Mouse (Mus musculus) hindbrain, embryonic 12.5 days (tissue): Measurements from ENCODE around the gene Ankdd1a. TPM values are rescaled to one million over a fixed set of nuclear protein-coding genes. Genes with fewer than 3 reads are reported as not detected.
A peak's percentile ranks its signal among the peaks of the same experiment; 100 is the strongest.

Experiments used
- ATAC-seq: fragments of 200-750 bp; cut with Nextera tagmentation; 2 replicates; pipeline ENCODE4 v1.8.0; 2017; ENCODE audit warnings: moderate TSS enrichment; ENCODE audit not compliant: low FRiP score
- H3K27ac ChIP-seq: fragments of 300-500 bp; sonication (generic); 2 replicates; pipeline ENCODE4 v1.5.1; 2016; ENCODE audit warnings: mild to moderate bottlenecking
- H3K27me3 ChIP-seq: fragments of 300-500 bp; sonication (generic); 2 replicates; pipeline ENCODE4 v1.6.1; 2016; ENCODE audit warnings: mild to moderate bottlenecking
- H3K36me3 ChIP-seq: fragments of 300-500 bp; sonication (generic); 2 replicates; pipeline ENCODE4 v1.6.1; 2016; ENCODE audit warnings: mild to moderate bottlenecking
- H3K4me1 ChIP-seq: fragments of 300-500 bp; sonication (generic); 2 replicates; pipeline ENCODE4 v1.6.1; 2016
- H3K4me2 ChIP-seq: fragments of 300-500 bp; sonication (generic); replicated peaks from 2 replicates; pipeline ENCODE4 v1.6.1; 2016; ENCODE audit warnings: mild to moderate bottlenecking
- H3K4me3 ChIP-seq: fragments of 300-500 bp; sonication (generic); 2 replicates; pipeline ENCODE4 v1.5.1; 2016; ENCODE audit warnings: mild to moderate bottlenecking
- H3K9ac ChIP-seq: fragments of 300-500 bp; sonication (generic); 2 replicates; pipeline ENCODE4 v1.6.1; 2016; ENCODE audit warnings: mild to moderate bottlenecking, moderate library complexity
- H3K9me3 ChIP-seq: fragments of 300-500 bp; sonication (generic); replicated peaks from 2 replicates; pipeline ENCODE4 v1.6.1; 2016; ENCODE audit warnings: mild to moderate bottlenecking
- WGBS: fragments of 180-500 bp; shearing (Covaris S2); methylation state at CpG from one replicate; pipeline ENCODE4 v1.1.7; 2016; 5-methylcytosine and 5-hydroxymethylcytosine counted together
- polyA plus RNA-seq: library from polyadenylated mRNA; unstranded; fragments of >200 nt; fragmentation: Nextera tagmentation; extraction: Ambion mirVana; gene quantifications from 2 replicates; pipeline ENCODE4 v1.2.1, GENCODE M21; 2016

Ankdd1a gene
- 0.22 TPM in 1 of 2 replicates, not detected in the other for polyA plus RNA-seq

GRCm38 (mm10) chr9:65519807-65520504, at the start of gene Ankdd1a:
Gene Ankdd1a, minus strand, starts transcription at chr9:65520193.
- Histone ChIP-seq H3K4me2 (peak within 1 kb of the TSS; percentile 55), H3K36me3 (no peaks in the 10 kb centered on the region), H3K9ac (peak within 1 kb of the TSS; percentile 60), H3K9me3 (no peaks in the 10 kb centered on the region), H3K27ac (no peak within 1 kb of the TSS), H3K27me3 (0 out of 2 replicates have a peak, but pooled peaks cover 5% of the 10 kb centered on the region), H3K4me1 (peaks cover 15% of the 10 kb centered on the region), H3K4me3 (peak within 1 kb of the TSS; percentile 32)
- 7% methylated on average over 23 of the region's 25 CpGs for WGBS
- ATAC-seq, result peak; percentile 72

DNA sequence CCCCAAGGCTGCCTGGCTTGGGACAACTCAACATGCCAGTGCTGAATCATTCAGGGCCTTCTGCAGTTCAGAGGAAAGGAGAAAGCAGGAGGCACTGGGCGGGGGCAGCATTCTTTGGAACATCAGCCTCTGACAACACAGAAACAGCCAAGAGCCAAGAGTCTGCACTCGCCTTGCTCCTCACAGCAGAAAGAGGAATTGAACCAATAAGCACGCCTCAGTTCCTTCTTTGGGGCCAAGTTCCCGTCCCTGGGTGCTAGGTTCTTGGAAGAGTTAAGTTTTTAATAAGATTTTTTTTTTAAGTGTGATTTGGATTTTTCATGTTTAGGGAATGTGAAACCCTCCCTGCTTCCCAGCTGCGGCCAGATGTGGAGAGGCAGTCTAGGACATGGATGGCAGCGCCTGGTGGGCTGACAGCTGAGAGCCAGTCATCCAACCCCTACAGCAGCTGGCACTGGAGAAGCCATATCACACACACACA, 49.5 kb upstream of the Ankdd1a start:
- H3K9ac ChIP-seq, result no peak overlapping the region
- H3K4me1 ChIP-seq, result no peaks in the 10 kb centered on the region
- H3K4me3 ChIP-seq, result no peak overlapping the region
- peaks cover 15% of the 10 kb centered on the region for H3K36me3 ChIP-seq
- ATAC-seq, result no peak
- WGBS, result 77% methylated on average over 6 of the region's 6 CpGs
- H3K4me2 ChIP-seq, result no peak overlapping the region
- H3K27me3 ChIP-seq, result no peaks in the 10 kb centered on the region
- H3K27ac ChIP-seq, result no peak overlapping the region
- no peaks in the 10 kb centered on the region for H3K9me3 ChIP-seq

DNA sequence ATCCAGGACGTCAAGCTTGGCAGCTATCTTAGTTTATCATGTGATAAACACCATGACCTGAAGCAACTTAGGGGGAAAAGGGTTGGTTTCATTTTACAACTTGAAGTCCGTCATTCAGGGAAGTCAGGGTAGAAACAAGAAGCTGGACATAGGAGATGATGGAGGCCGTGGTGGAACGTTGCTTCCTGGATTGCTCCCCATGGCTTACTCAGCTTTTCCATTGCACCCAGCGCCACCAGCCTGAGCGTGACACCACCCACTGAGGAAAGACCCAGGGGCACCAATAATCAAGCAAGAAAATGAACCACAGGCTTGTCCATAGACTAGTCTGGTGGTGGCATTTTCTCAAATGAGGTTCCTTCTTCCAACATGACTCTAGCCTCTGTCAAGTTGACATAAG, 48.8 kb upstream of the Ankdd1a start:
- Histone ChIP-seq H3K27me3 (no peaks in the 10 kb centered on the region), H3K4me2 (no peak overlapping the region), H3K36me3 (peaks cover 15% of the 10 kb centered on the region), H3K27ac (no peak overlapping the region), H3K9ac (no peak overlapping the region), H3K4me3 (no peak overlapping the region), H3K9me3 (no peaks in the 10 kb centered on the region), H3K4me1 (no peaks in the 10 kb centered on the region)
- no peak for ATAC-seq
- 97% methylated on average over 6 of the region's 6 CpGs for WGBS

DNA sequence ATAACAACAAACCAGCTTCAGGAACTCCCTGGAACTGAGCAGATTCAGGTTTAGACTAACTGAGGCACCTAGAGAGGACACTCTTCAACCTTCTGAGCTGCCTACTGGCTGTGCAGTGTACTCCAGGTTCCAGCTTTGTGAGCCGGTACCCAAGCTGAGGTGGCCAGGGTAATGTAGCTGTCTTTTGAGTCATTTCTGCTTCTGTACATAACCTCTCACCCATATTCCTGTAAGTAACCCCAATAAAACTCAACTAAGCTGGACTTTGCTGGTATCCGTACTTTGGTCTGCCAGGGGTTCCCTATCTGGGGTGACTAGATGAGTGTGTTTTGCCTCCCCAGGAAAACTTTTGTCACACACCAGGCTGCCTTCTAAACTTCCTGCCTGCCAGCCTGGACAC, 44.7 kb upstream of the Ankdd1a start:
- WGBS, result 94% methylated on average over 2 of the region's 2 CpGs
- Histone ChIP-seq H3K36me3 (peaks cover 14% of the 10 kb centered on the region; the same call in 1 of the 2 replicates), H3K9me3 (no peaks in the 10 kb centered on the region), H3K4me2 (no peak overlapping the region), H3K4me1 (peaks cover 17% of the 10 kb centered on the region), H3K9ac (no peak overlapping the region), H3K27ac (no peak overlapping the region), H3K27me3 (no peaks in the 10 kb centered on the region), H3K4me3 (no peak overlapping the region)
- no peak for ATAC-seq

DNA sequence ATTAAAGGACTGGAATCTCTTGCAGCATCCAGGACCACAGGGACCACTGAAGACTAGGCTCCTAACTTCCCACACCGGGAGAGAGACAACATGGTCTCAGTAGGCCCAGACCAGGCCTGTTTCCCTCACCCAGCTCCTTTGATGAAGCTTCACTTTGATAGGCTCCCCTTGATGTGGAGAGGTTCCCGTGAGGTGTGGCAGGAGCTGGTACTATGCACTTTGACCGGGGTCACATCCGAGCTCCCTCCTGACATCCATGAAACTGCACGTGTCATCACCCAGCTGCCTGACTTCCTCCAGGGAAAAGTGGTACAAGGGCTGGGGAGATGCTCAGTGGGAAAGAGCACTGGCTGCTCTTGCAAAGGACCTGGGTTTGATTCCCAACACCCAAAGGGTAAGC, 43.1 kb upstream of the Ankdd1a start:
- WGBS, result 94% methylated on average over 5 of the region's 5 CpGs
- Histone ChIP-seq H3K9me3 (no peaks in the 10 kb centered on the region), H3K4me3 (no peak overlapping the region), H3K4me1 (peaks cover 17% of the 10 kb centered on the region), H3K9ac (no peak overlapping the region), H3K27ac (no peak overlapping the region), H3K27me3 (no peaks in the 10 kb centered on the region), H3K36me3 (peaks cover 17% of the 10 kb centered on the region; the same call in 1 of the 2 replicates), H3K4me2 (no peak overlapping the region)
- ATAC-seq, result no peak

- peaks cover 17% of the 10 kb centered on the region for H3K4me1 ChIP-seq
- no peaks in the 10 kb centered on the region for H3K27me3 ChIP-seq
- peaks cover 17% of the 10 kb centered on the region; the same call in 1 of the 2 replicates for H3K36me3 ChIP-seq
- WGBS, result 17% methylated on average over 4 of the region's 4 CpGs
- H3K4me2 ChIP-seq, result no peak overlapping the region
- no peak for ATAC-seq
- no peak overlapping the region for H3K9ac ChIP-seq
- H3K9me3 ChIP-seq, result no peaks in the 10 kb centered on the region
- no peak overlapping the region for H3K4me3 ChIP-seq
- peak overlapping the region; percentile 41; the same call in 1 of the 2 replicates for H3K27ac ChIP-seq
Measured at GRCm38 (mm10) chr9:65562081-65562506, 42.1 kb upstream of the Ankdd1a start.

DNA sequence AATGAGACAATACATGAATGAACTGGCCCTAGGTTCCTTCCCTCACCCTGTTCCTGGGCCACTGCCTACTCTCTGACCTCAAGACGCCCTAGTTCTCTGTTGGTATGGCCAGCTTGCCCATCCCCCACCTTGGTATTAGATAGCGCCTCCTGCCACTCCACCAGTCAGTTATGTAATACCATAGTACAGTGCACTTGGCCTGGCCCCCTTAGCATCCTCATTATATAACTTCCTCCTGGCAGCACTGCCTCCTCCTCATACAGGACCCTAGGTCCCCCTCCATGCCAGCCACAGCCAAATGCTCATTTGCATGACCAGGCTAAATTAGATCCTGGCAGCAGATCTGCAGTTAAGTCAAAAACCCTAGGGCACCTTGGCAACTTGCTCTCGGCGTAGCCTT, 41.0 kb upstream of the Ankdd1a start:
- no peak for ATAC-seq
- Histone ChIP-seq H3K4me1 (peaks cover 17% of the 10 kb centered on the region), H3K4me2 (no peak overlapping the region), H3K4me3 (no peak overlapping the region), H3K27ac (no peak overlapping the region), H3K36me3 (peaks cover 23% of the 10 kb centered on the region), H3K9ac (no peak overlapping the region), H3K27me3 (no peaks in the 10 kb centered on the region), H3K9me3 (no peaks in the 10 kb centered on the region)
- WGBS, result 89% methylated on average over 4 of the region's 4 CpGs

- no peak for ATAC-seq
- no peak overlapping the region for H3K4me2 ChIP-seq
- H3K9me3 ChIP-seq, result no peaks in the 10 kb centered on the region
- H3K9ac ChIP-seq, result no peak overlapping the region
- H3K27me3 ChIP-seq, result no peaks in the 10 kb centered on the region
- H3K27ac ChIP-seq, result no peak overlapping the region
- H3K4me3 ChIP-seq, result no peak overlapping the region
- peaks cover 27% of the 10 kb centered on the region for H3K36me3 ChIP-seq
- 90% methylated on average over 6 of the region's 6 CpGs for WGBS
- H3K4me1 ChIP-seq, result peaks cover 32% of the 10 kb centered on the region
Measured at GRCm38 (mm10) chr9:65558806-65559205, 38.8 kb upstream of the Ankdd1a start.

GRCm38 (mm10) chr9:65556979-65557378, 37.0 kb upstream of the Ankdd1a start:
- peaks cover 18% of the 10 kb centered on the region; the same call in 1 of the 2 replicates for H3K36me3 ChIP-seq
- WGBS, result 97% methylated on average over 5 of the region's 5 CpGs
- ATAC-seq, result no peak

DNA sequence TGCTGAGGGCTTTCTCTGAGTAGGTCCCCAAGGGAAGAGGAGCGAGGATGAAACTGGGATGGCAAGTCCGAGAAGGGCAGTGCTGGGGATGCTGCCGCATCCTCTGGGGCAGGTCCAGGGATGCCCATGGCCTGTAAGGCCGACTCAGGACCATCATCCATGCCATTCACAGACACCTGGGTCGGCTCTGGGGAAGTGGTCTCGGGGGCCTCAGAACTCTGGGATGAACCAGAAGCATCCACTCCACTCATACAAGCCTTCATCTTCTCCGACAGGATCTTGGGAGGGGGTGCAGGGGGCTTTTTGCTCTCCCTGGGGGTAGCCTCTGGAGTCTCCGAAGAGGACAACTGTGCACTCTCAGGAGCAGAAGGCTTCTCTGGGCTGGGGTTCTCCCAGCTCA, 36.4 kb upstream of the Ankdd1a start:
- Histone ChIP-seq H3K4me2 (no peak overlapping the region), H3K36me3 (peaks cover 18% of the 10 kb centered on the region; the same call in 1 of the 2 replicates), H3K27me3 (no peaks in the 10 kb centered on the region), H3K9ac (no peak overlapping the region), H3K4me3 (no peak overlapping the region), H3K9me3 (no peaks in the 10 kb centered on the region), H3K4me1 (peaks cover 21% of the 10 kb centered on the region), H3K27ac (no peak overlapping the region)
- 92% methylated on average over 8 of the region's 8 CpGs for WGBS
- ATAC-seq, result no peak

More at GRCm38 (mm10) chr9:65556979-65557378, 37.0 kb upstream of the Ankdd1a start:
- Histone ChIP-seq H3K27ac (no peak overlapping the region), H3K4me1 (peaks cover 26% of the 10 kb centered on the region), H3K27me3 (no peaks in the 10 kb centered on the region), H3K9me3 (no peaks in the 10 kb centered on the region), H3K4me2 (no peak overlapping the region), H3K4me3 (no peak overlapping the region), H3K9ac (no peak overlapping the region)

DNA sequence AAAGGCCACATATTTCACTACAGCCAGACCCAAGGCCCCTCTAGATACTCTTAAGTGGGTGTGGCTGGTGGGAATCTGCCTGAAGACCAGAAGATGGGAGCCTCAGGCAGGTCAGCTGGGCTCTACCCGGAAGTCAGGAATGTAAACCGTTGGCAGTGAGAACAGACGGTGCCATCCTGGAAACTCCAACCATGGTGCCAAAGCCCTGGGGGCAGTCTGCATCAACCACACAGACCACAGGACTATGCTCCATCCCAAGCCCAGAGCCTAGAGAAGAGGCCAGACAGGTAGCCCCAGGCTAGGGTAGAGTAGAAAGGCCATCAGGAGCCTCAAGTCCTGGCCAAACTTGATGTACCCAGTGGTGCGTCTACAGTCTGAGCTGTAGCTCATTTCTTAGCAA, 35.6 kb upstream of the Ankdd1a start:
- H3K9me3 ChIP-seq, result no peaks in the 10 kb centered on the region
- no peak overlapping the region for H3K9ac ChIP-seq
- H3K27ac ChIP-seq, result no peak overlapping the region
- H3K27me3 ChIP-seq, result no peaks in the 10 kb centered on the region
- WGBS, result 88% methylated on average over 4 of the region's 4 CpGs
- no peak overlapping the region for H3K4me2 ChIP-seq
- peaks cover 18% of the 10 kb centered on the region; the same call in 1 of the 2 replicates for H3K36me3 ChIP-seq
- ATAC-seq, result no peak
- H3K4me3 ChIP-seq, result no peak overlapping the region
- H3K4me1 ChIP-seq, result peaks cover 25% of the 10 kb centered on the region

- peaks cover 29% of the 10 kb centered on the region for H3K4me1 ChIP-seq
- H3K4me2 ChIP-seq, result no peak overlapping the region
- no peaks in the 10 kb centered on the region for H3K9me3 ChIP-seq
- WGBS, result 8% methylated on average over 5 of the region's 5 CpGs
- no peak overlapping the region for H3K9ac ChIP-seq
- H3K4me3 ChIP-seq, result no peak overlapping the region
- peaks cover 16% of the 10 kb centered on the region; the same call in 1 of the 2 replicates for H3K36me3 ChIP-seq
- no peaks in the 10 kb centered on the region for H3K27me3 ChIP-seq
- H3K27ac ChIP-seq, result peak overlapping the region; percentile 48
- peak; percentile 29; the same call in 1 of the 2 replicates for ATAC-seq
Measured at GRCm38 (mm10) chr9:65555001-65555405, 35.0 kb upstream of the Ankdd1a start.

DNA sequence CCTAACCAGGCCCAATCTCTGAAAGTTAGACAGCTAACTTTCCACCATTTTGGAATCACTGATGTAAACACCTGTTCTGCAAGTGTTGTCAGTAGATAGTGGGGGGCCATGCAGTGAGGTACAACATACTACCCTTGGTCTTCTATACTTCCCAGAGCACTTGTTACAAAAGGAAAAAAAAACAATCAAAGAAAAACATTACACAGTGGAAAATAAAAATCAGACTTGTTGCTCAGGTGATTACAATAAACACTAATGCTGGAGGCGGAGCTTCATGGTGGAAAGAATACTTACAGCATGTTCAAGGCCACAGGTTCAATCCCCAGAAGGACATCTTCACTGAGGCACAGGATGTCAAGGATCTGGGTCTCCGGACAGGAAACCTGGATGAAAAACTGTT, 32.7 kb upstream of the Ankdd1a start:
- H3K9ac ChIP-seq, result no peak overlapping the region
- no peak for ATAC-seq
- peaks cover 47% of the 10 kb centered on the region for H3K4me1 ChIP-seq
- H3K9me3 ChIP-seq, result no peaks in the 10 kb centered on the region
- no peak overlapping the region for H3K4me2 ChIP-seq
- H3K27ac ChIP-seq, result no peak overlapping the region
- 89% methylated on average over 2 of the region's 2 CpGs for WGBS
- no peak overlapping the region for H3K4me3 ChIP-seq
- H3K27me3 ChIP-seq, result no peaks in the 10 kb centered on the region
- peaks cover 13% of the 10 kb centered on the region; the same call in 1 of the 2 replicates for H3K36me3 ChIP-seq
